Comparison of ENCODE assay signal across 8 mouse cellular contexts in the genomic region with DNA sequence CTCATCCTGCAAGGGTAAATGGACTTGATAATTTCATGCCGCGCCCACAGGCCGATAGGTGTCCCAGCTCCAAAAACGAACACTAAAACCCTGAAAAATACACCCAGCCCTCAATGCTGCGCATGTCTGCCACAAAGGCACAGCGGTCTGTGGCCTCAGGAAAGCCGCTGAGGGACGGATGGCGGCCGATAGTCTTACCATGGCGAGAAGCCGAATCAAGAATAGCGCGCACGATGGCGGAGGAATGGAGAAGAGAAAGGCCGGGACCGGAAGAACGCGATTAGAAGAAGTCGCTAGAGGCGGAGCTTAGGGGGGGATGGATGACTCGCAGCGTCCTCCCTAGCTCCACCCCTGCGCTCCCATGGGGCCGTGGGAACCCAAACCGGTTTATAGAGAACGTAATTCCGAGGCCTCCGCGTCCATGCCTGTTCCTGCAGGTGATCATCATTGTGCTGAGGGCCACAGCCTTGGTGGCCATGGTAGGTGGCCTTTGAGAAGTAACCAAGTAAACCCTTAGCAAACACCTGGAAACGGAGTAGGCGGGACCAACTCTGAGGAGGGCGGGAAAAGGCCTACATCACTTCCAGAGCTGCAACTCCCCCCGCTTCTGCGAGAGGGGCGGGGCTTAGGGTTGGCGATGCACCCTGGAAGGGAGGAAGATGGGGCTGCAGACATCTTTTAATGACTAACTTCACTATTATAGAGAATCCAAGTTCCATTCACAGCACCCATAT. TPM values are rescaled to one million over a fixed set of nuclear protein-coding genes. Genes with fewer than 3 reads are reported as not detected.
DNase-seq lines count a peak whose midpoint lies in the region; ATAC-seq lines count a peak whose summit lies in the region.

Gene Rpl39 (minus strand): TSS at position 476 of the 734 bp plus-strand sequence.

- intact Hi-C loops in gastrocnemius, postnatal 14 days (cut with DNase I; ENCODE audit: low total_unique reads) = no loop called here
- intact Hi-C loops in left cerebral cortex, postnatal 14 days (cut with DNase I) = no loop called here

- peak within 1 kb of the TSS; percentile 59 for H3K4me3 ChIP-seq in intestine, embryonic 14.5 days (ENCODE audit: low read depth, low read length)

- no peaks in the 10 kb centered on the region for H3K4me1 ChIP-seq in intestine, embryonic 14.5 days (replicated peaks; ENCODE audit: control insufficient read depth, insufficient read depth, low read length)

- H3K4me2 ChIP-seq in intestine, embryonic 14.5 days (ENCODE audit: low read length) = peak within 1 kb of the TSS; percentile 61

- no peaks in the 10 kb centered on the region for H3K9me3 ChIP-seq in intestine, embryonic 14.5 days (ENCODE audit: control insufficient read depth, low read length)

- peak within 1 kb of the TSS; percentile 87 for H3K27ac ChIP-seq in intestine, embryonic 14.5 days (ENCODE audit: low read depth)

- peak within 1 kb of the TSS; percentile 79 for H3K9ac ChIP-seq in intestine, embryonic 14.5 days (ENCODE audit: low read length)

- peak; percentile 93 for ATAC-seq in intestine, embryonic 14.5 days (replicated peaks; ENCODE audit: low FRiP score, low TSS enrichment, low read depth)

- peaks cover 20% of the 10 kb centered on the region for H3K36me3 ChIP-seq in intestine, embryonic 14.5 days (ENCODE audit: control insufficient read depth, insufficient read depth, low read length)

- DNase-seq in adrenal gland, adult (ENCODE audit: inconsistent age in 2 of 2, low spot score in 1 of 2) = peak; percentile 91 to 96
- DNase-seq in embryo, embryonic 10.5 days (ENCODE audit: low spot score) = peak; percentile 92
- DNase-seq in gastrocnemius, postnatal 14 days = peak; percentile 87
- peak; percentile 86 for DNase-seq in intestine, embryonic 14.5 days (ENCODE audit: low spot score)
- DNase-seq in left cerebral cortex, postnatal 14 days (ENCODE audit: low spot score in 2 of 2) = peak; percentile 75 to 82
- peak; percentile 88 for DNase-seq in mesoderm, embryonic 11.5 days (ENCODE audit: low read depth, low spot score)
- peak; percentile 76 for DNase-seq in right cerebral cortex, postnatal 36 days (ENCODE audit: low spot score in 2 of 2)
- peak; percentile 89 for DNase-seq in yolk sac, embryonic 10.5 days (ENCODE audit: low spot score)

- H3K27me3 ChIP-seq in intestine, embryonic 14.5 days (replicated peaks; ENCODE audit: control insufficient read depth, insufficient read depth, low read length) = no peaks in the 10 kb centered on the region

- WGBS in intestine, embryonic 14.5 days = 12% methylated on average over 38 of the region's 38 CpGs

RNA-seq across cellular contexts. Expression of gene Rpl39, which starts in this region (rescaled TPM):
- total RNA-seq in gastrocnemius, postnatal 14 days (2021) = 100 to 1,000 TPM; 417 to 466 TPM
- polyA plus RNA-seq in intestine, embryonic 14.5 days (2014; fragmentation: Nextera tagmentation; extraction: Ambion mirVana) = 637 and 732 TPM in 2 replicates
- total RNA-seq in left cerebral cortex, postnatal 14 days (2021) = 100 to 1,000 TPM; 292 to 301 TPM

Comparison
In these comparisons a context has a peak if more than half of its experiments do, and no peak if none do; other contexts are left out.
1. Peak in every context shown above with its lines: DNase-seq, ATAC-seq, H3K4me3 ChIP-seq and H3K27ac ChIP-seq.